Mouse (Mus musculus) v-Abl transformed pro-B cells (cell line): ENCODE measurements around the gene Map6.

Experiments
- in situ Hi-C, 2 experiments: fragments of 400-800 bp; cut with MboI; formaldehyde crosslinking; loops; one replicate each; pipeline ENCODE4 v1.15.1; 2025; ENCODE audit not compliant: unreplicated experiment in 2 of 2

Map6 gene

DNA sequence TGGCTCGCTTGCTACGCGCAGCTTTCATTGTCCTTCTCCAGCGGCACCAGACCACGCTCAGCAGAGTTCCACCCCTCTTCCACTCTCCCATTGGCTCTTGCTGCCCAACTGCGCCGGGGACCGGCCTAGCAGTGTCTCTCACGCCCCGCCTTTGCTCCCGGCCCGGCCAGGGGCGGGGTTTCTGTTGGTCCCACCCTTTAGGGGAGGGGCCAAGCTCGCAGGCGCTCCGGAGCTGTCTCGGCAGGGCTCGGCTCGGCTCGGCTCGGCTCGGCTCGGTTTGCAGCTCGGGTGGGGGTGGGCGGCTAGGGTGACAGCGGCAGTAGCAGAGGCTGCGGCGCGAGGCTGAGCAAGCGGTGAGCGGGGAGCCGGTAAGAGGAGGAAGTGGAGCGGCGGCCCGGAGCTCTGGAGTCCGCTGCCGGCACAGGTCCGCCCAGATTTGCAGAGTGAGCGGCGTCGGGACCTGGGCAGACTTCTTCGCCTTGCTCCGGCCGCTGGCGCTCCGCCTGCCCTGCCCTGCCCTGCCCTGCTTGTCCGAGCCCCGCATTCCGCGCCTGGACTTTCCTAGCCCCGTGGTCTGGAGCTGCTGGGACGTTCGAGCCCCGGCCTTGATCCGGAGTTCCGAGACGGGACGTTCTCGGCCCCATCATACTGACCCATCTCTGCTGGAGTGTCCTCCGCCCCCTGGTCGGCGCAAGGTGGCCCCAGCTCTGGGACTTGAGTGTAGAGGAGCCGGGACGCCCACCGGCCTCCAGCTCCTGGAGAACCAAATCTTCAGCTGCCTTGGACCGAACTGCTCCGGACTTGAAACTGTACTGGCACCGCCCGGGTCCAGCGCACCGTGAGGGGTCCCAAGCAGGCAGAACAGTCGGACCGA, 114.2 kb downstream of the Map6 start, which contains the start of gene Gdpd5:
Gdpd5 (plus strand) TSS at position 201 of the 874 bp plus-strand sequence.
- in situ Hi-C loops = loop anchor here in 1 of 2 experiments (25.0 kb wide), 1 partner anchor 1894 kb away; the partner anchor contains the start of gene Ints4

DNA sequence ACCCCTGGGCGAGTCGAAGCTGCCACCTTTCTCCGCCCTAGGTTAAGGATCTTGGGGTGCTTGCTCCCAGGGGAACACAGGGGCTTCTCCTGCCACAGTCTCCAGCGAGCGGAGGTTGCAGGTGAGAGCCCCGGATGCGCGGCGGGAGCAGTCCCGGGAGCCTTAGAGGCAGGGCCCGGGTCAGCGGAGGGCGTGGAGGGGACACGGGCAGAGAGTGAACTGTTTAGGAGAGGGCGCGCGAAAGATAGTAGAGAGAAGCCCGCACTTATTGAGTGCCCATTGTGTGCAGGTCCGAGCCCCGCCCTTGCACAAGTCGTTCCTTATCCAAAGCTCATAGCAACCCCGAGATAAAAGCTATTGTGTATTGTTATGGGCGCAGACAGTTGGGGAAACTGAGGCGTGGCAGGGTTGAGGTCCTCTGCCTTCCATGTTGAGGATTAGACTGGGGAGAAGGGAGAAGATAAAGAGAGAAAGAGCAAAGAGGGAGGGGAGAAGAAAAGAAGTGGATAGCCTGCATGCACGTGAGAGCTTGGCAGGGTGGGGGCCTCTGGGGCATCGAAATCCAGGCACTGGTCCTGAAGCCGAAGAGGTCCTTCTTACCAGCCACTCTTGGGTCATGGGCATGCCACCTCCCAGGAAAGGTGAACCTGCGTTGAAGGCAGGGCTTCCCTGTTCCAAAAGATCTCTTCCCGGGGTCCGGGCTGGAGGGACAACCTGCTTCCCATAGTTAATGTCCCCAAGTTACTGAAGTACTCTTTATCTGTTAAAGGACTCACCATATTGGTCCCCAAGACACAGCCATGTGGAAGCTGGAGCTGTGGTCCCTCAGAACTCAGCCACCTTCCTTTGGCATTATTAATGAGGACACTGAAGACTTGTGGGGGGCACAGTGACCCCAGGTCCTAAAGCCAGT, 115.1 kb downstream of the Map6 start:
- in situ Hi-C loops = loop anchor here in 1 of 2 experiments (25.0 kb wide), 1 partner anchor 1895 kb away; the partner anchor contains the start of gene Ints4

DNA sequence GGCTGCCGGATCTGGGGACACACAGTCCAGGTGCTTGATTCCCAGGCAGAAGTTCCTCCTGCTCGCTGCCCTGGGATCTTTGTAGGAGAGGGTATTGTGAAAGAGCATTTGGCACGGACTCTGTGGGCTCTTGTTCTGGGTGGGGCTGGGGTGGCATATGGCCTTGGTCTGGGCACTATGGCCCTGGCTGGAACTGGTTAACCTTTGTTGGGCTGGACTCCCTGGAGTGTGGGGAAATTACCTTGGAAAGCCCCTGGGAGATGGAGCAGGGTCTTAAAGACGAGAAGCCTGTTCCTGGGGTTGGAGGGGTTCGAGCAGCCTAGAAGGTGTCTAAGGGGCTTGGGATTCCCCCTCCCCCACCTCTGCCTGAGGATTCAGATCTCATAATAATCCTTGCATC, 116.0 kb downstream of the Map6 start:
- in situ Hi-C loops = loop anchor here in 1 of 2 experiments (25.0 kb wide), 1 partner anchor 1896 kb away; the partner anchor contains the start of gene Ints4

DNA sequence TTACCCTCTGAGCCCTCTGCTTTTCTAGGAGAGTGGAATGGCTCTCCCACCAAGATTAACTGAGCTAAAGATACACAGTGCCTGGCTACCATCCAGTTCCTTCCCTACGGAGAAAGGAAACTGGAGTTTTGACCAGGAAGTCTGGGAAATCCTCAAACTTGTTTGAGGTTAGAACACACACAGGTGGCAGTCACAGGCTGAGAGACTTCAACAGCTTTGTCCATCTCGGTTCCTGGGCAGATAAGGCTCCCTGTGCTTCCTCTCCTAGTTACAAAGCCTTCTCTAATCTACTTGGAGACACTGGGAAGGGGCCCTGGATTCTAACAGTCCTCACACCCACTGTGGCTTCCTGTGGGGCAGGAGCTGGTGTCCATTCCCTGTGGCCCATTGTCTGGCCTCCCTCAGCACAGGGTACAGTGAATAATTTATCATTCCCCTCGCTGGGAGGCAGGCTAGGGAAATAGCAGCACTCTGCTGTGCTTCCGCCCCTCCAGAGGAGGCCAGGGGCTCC, 116.9 kb downstream of the Map6 start:
- in situ Hi-C loops = loop anchor here in 1 of 2 experiments (25.0 kb wide), 1 partner anchor 1897 kb away; the partner anchor contains the start of gene Ints4

DNA sequence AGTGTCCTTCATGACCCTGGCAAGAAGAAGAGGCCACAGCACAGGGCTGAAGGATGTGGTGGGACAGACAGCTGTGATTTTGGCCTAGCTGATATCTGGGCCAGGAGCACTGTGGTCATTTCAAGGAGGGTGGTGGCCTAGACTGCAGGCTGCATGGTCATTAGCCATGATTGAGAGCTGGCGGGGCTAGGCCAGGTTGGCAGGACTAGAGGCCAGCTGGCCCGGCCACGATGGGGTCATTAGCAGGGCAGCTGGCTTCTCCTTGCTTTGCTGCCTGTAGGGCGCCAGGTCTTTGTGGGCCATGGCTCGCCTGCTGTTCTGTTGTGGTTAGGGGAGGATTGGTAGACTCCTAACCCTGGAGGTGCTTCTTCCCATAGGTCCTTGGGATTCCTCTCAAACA, 118.8 kb downstream of the Map6 start:
- in situ Hi-C loops = loop anchor here in 1 of 2 experiments (25.0 kb wide), 1 partner anchor 1899 kb away; the partner anchor contains the start of gene Ints4
